Mouse (Mus musculus): Measurements from ENCODE around the gene Olfr1351.
"Not testable (repeated sequence)": the region's sequence is repeated elsewhere in the genome, so short reads cannot be mapped to it uniquely, and the experiment has no call there.

The Olfr1351 gene

DNA sequence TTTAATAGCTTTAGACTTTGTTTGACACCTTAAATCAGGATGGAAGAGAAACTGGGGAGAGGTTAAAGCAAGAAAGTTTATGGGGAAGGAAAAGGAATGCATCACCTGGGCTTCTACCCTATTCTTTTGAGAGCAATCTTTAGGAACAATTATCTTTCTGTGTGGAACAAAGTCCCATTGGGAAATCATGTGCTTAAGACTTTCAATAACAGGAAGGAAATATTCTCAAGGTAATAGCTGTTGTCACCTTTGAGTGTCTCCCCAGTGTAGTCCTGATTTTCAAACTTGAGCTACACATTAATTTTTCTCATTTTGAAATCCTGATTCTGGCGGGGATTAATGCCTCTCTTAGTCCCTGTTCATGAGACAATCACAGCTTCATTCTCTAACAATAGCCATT, at the start of gene Olfr1351:
TSS of gene Olfr1351 (plus strand) at position 301 of the 400 bp plus-strand sequence.
- no peak for DNase-seq (ENCODE audit: low spot score in 2 of 2)

DNA sequence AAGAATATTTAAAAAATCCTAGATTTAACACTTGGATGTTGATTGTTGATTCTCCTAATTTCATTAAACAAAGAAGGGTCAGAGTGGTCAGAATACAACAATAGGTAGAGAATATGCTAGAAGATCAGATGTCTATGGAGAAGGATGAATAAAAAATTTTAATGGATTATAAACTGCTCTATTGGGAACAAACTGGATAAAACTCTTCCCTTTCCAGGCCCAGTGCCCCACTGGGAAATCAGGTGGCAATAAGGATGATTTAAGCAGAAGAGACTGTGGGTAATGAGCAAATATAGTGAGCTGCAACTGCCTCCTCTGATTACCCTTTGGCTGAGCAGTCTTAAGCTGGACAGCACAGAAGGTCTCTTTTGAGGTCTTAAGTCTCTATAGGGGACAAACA, 49.3 kb upstream of the Olfr1351 start, which contains the start of gene Olfr1353:
TSS of gene Olfr1353 (plus strand) at position 301 of the 400 bp plus-strand sequence.
- not testable (repeated sequence) for DNase-seq (ENCODE audit: low spot score in 2 of 2)

DNA sequence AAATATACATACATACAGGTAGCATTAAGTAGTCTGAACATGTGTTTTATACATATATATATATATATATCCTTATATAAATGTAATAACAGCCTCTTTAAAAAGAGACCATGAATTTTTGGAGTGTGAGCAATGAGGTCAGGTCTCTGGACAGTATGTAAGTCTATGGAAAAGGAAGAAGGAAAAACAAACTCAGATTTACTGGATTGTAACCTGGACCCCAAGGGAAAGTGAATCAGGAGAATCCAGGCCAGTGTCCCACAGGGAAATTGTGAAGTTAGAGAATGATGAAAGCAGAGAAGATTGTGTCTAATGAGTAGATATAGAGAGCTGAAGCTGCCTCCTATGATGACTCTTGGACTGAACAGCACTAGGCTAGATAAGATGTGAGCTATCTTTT, 31.5 kb upstream of the Olfr1351 start, which contains the start of gene Olfr1352:
TSS of gene Olfr1352 (plus strand) at position 301 of the 400 bp plus-strand sequence.
- no peak for DNase-seq (ENCODE audit: low spot score in 2 of 2)

DNA sequence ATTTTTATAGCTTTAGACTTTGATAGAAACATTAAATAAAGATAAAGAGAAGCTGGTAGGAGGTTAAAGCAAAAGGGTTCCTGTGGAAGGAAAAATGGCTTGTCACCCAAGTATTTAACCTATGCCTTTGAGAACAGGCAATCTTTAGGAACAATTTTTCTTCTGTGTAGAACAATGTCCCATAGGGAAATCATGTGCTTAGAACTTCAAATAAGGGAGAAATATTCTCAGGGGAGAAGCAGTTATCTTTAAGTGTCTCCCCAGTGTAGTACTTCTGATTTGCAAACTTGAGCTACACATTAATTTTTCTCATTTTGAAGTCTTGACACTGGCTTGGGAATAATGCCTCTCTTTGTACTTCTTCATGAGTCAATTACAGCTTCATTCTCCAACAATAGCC, 16.2 kb downstream of the Olfr1351 start, which contains the start of gene Olfr57:
TSS of gene Olfr57 (plus strand) at position 301 of the 400 bp plus-strand sequence.
- DNase-seq (ENCODE audit: low spot score in 2 of 2) = no peak

GRCm38 (mm10) chr10:79042457-79042856, 30.2 kb downstream of the Olfr1351 start:
- DNase-seq (ENCODE audit: low spot score in 2 of 2) = not testable (repeated sequence)

GRCm38 (mm10) chr10:79057370-79057769, 45.1 kb downstream of the Olfr1351 start:
- DNase-seq (ENCODE audit: low spot score in 2 of 2) = not testable (repeated sequence)

All from spleen, postnatal 10 days (tissue).